Mouse (Mus musculus) ES-E14 (cell line): Measurements from ENCODE around the gene Bod1l. TPM values are rescaled to one million over a fixed set of nuclear protein-coding genes. Genes with fewer than 3 reads are reported as not detected.

ENCODE experiments used
- DNase-seq: peaks from one replicate; pipeline ENCODE4 v3.0.0-alpha.2; 2013; ENCODE audit warnings: low read depth, low spot score
- H3K27ac ChIP-seq: 2 replicates; pipeline ENCODE4 v1.5.1; 2012; ENCODE audit warnings: low read depth, mild to moderate bottlenecking, low read length, moderate library complexity, mixed read lengths; ENCODE audit not compliant: poor library complexity, insufficient read depth, severe bottlenecking
- H3K36me3 ChIP-seq: 2 replicates; pipeline ENCODE4 v1.6.1; 2012; ENCODE audit warnings: mild to moderate bottlenecking, low read length, moderate library complexity, mixed read lengths; ENCODE audit not compliant: control insufficient read depth, poor library complexity, insufficient read depth, severe bottlenecking
- H3K4me1 ChIP-seq, 2 experiments: fragments of 150-350 bp in 1 of 2; sonication (generic) in 1 of 2; 2 replicates each; pipeline ENCODE4 v1.6.1; 2012; ENCODE audit warnings: low read length in 2 of 2, mild to moderate bottlenecking in 1 of 2, mixed read lengths in 1 of 2; ENCODE audit not compliant: control insufficient read depth in 2 of 2, insufficient read depth in 2 of 2, poor library complexity in 1 of 2
- H3K4me3 ChIP-seq, 2 experiments: fragments of 150-350 bp in 1 of 2; sonication (generic) in 1 of 2; 2 replicates each; pipeline ENCODE4 v1.5.1; 2012; ENCODE audit warnings: low read length in 2 of 2, low read depth in 1 of 2, mild to moderate bottlenecking in 1 of 2, mixed read lengths in 1 of 2; ENCODE audit not compliant: insufficient read depth in 1 of 2, poor library complexity in 1 of 2, severe bottlenecking in 1 of 2
- H3K9ac ChIP-seq: 2 replicates; pipeline ENCODE4 v1.6.1; 2012; ENCODE audit warnings: low read depth, mild to moderate bottlenecking, low read length, mixed read lengths; ENCODE audit not compliant: poor library complexity, insufficient read depth, severe bottlenecking
- H3K9me3 ChIP-seq: fragments of 150-350 bp; sonication (generic); 2 replicates; pipeline ENCODE4 v1.6.1; 2012; ENCODE audit warnings: low read depth, mild to moderate bottlenecking, low read length; ENCODE audit not compliant: control insufficient read depth, insufficient read depth
- CHD2 ChIP-seq: IDR thresholded peaks from 2 replicates; pipeline ENCODE4 v1.6.1; 2014; ENCODE audit warnings: mild to moderate bottlenecking, low read depth, low read length, inconsistent platforms
- HCFC1 ChIP-seq: IDR thresholded peaks from 2 replicates; pipeline ENCODE4 v1.6.1; 2012; ENCODE audit warnings: low read length, inconsistent platforms, borderline replicate concordance; ENCODE audit not compliant: insufficient read depth
- MAFK ChIP-seq: IDR thresholded peaks from 2 replicates; pipeline ENCODE4 v1.6.1; 2014; ENCODE audit warnings: mild to moderate bottlenecking, low read depth, low read length, inconsistent platforms; ENCODE audit not compliant: insufficient read depth
- ZC3H11A ChIP-seq: IDR thresholded peaks from 2 replicates; pipeline ENCODE4 v1.6.1; 2012; ENCODE audit warnings: low read depth, mild to moderate bottlenecking, inconsistent platforms, low read length, borderline replicate concordance
- ZNF384 ChIP-seq: IDR thresholded peaks from 2 replicates; pipeline ENCODE4 v1.6.1; 2012; ENCODE audit warnings: low read depth, low read length, inconsistent platforms
- in situ Hi-C, 2 experiments: fragments of 600-800 bp; cut with MboI; formaldehyde crosslinking; loops; one replicate each; pipeline ENCODE4 v1.15.1; 2025; ENCODE audit warnings: low sequenced_read_pairs in 2 of 2, inconsistent platforms in 1 of 2; ENCODE audit not compliant: unreplicated experiment in 2 of 2
- total RNA-seq: library from RNA; depleted of rRNA; stranded (reverse); fragments of 300-350 nt; gene quantifications from 2 replicates; pipeline ENCODE4 v1.2.3, GENCODE M21; 2012

Bod1l gene
- total RNA-seq, 1 experiment = 67.2 TPM

- Histone ChIP-seq H3K36me3 (peaks cover 2% of the 10 kb centered on the region; the same call in 1 of the 2 replicates), H3K9me3 (no peaks in the 10 kb centered on the region), H3K9ac (no peak overlapping the region), H3K4me1 (peaks cover 4 to 5% of the 10 kb centered on the region in 2 experiments; a peak in 1 of 4 replicates), H3K27ac (no peak overlapping the region), H3K4me3 (no peak overlapping the region)
- no peak for DNase-seq
- in situ Hi-C loops = no loop called here
- TF ChIP-seq ZNF384 = no peak
- TF ChIP-seq MAFK = no peak
- TF ChIP-seq ZC3H11A = no peak
- TF ChIP-seq HCFC1 = no peak
- TF ChIP-seq CHD2 = no peak
These were observed 1.4 kb upstream of the Bod1l start for GRCm38 (mm10) chr5:41845558-41845937.

GRCm38 (mm10) chr5:41844820-41845557 lies 874 bp upstream of the Bod1l start:
- DNase-seq = peak; percentile 29
- Histone ChIP-seq H3K9ac (peak overlapping the region; percentile 54; the same call in 1 of the 2 replicates), H3K36me3 (peaks cover 2% of the 10 kb centered on the region; the same call in 1 of the 2 replicates), H3K4me3 (peak overlapping the region; percentile 42 to 65; a peak in 3 of 4 replicates), H3K27ac (no peak overlapping the region), H3K4me1 (peaks cover 4 to 5% of the 10 kb centered on the region in 2 experiments; a peak in 1 of 4 replicates), H3K9me3 (no peaks in the 10 kb centered on the region)
- in situ Hi-C loops = no loop called here
- no peak for TF ChIP-seq ZNF384

GRCm38 (mm10) chr5:41843419-41844146 lies 532 bp downstream of the Bod1l start:
- Histone ChIP-seq H3K36me3 (peaks cover 2% of the 10 kb centered on the region; the same call in 1 of the 2 replicates), H3K9ac (peak overlapping the region; percentile 94), H3K27ac (0 out of 2 replicates have a peak overlapping the region, but pooled peaks have one; percentile 13), H3K4me3 (peak overlapping the region; percentile 75 to 96), H3K9me3 (no peaks in the 10 kb centered on the region), H3K4me1 (peaks cover 4 to 5% of the 10 kb centered on the region in 2 experiments; a peak in 1 of 4 replicates)
- in situ Hi-C loops = no loop called here
- no peak for DNase-seq
- no peak for TF ChIP-seq CHD2
- no peak for TF ChIP-seq ZC3H11A
- TF ChIP-seq MAFK = no peak
- no peak for TF ChIP-seq ZNF384
- TF ChIP-seq HCFC1 = no peak

GRCm38 (mm10) chr5:41842681-41843080 lies 1.4 kb downstream of the Bod1l start:
- H3K4me3 ChIP-seq = peak overlapping the region in 1 of 2 experiments; percentile 75; a peak in 2 of 4 replicates
- no peak overlapping the region for H3K9ac ChIP-seq
- in situ Hi-C loops = no loop called here
- TF ChIP-seq MAFK (no peak), ZC3H11A (no peak), ZNF384 (no peak), HCFC1 (no peak), CHD2 (no peak)
- H3K36me3 ChIP-seq = peaks cover 2% of the 10 kb centered on the region; the same call in 1 of the 2 replicates
- H3K4me1 ChIP-seq = peaks cover 4 to 5% of the 10 kb centered on the region in 2 experiments; a peak in 1 of 4 replicates
- no peak for DNase-seq
- no peak overlapping the region for H3K27ac ChIP-seq
- no peaks in the 10 kb centered on the region for H3K9me3 ChIP-seq
